Mouse (Mus musculus) layer of hippocampus, adult 8-10 months (tissue): ENCODE results near the gene Rab23. TPM values are rescaled to one million over a fixed set of nuclear protein-coding genes. Genes with fewer than 3 reads are reported as not detected.
"Not testable (repeated sequence)": the region's sequence is repeated elsewhere in the genome, so short reads cannot be mapped to it uniquely, and the experiment has no call there.

Source experiments
- DNase-seq, 2 experiments: peaks; one replicate each; pipeline ENCODE4 v3.0.0; 2022; ENCODE audit warnings: low spot score in 2 of 2
- total RNA-seq, 4 experiments: library from RNA; stranded (reverse); gene quantifications; 2 replicates each; pipeline ENCODE4 v1.2.4; 2022

Gene Rab23
- total RNA-seq, 4 experiments from 2014 or later: 28.1 to 35.6 (median 33.3) TPM

GRCm38 (mm10) chr1:33733044-33733443 is 13.4 kb downstream of the Rab23 start:
- DNase-seq: no peak

GRCm38 (mm10) chr1:33734001-33734685 is 14.5 kb downstream of the Rab23 start:
- no peak for DNase-seq

- DNase-seq: no peak
Measured at GRCm38 (mm10) chr1:33738281-33738680, 18.6 kb downstream of the Rab23 start.

GRCm38 (mm10) chr1:33738681-33739278 is 19.1 kb downstream of the Rab23 start:
- no peak for DNase-seq

GRCm38 (mm10) chr1:33739302-33739701 is 19.6 kb downstream of the Rab23 start:
- DNase-seq: peak; percentile 69 to 88

GRCm38 (mm10) chr1:33742903-33743302 is 23.2 kb downstream of the Rab23 start:
- DNase-seq: peak in 1 of 2 experiments; percentile 33

GRCm38 (mm10) chr1:33744815-33745214 is 25.1 kb downstream of the Rab23 start:
- not testable (repeated sequence) for DNase-seq

GRCm38 (mm10) chr1:33745901-33746300 is 26.2 kb downstream of the Rab23 start:
- no peak for DNase-seq

- no peak for DNase-seq
Measured at GRCm38 (mm10) chr1:33749109-33749508, 29.4 kb downstream of the Rab23 start.

- DNase-seq: not testable (repeated sequence)
Measured at GRCm38 (mm10) chr1:33749709-33750108, 30.0 kb downstream of the Rab23 start.

- DNase-seq: peak; percentile 38 to 55
Measured at GRCm38 (mm10) chr1:33751283-33751682, 31.6 kb downstream of the Rab23 start.

- DNase-seq: no peak
Measured at GRCm38 (mm10) chr1:33754089-33754488, 34.4 kb downstream of the Rab23 start.

- DNase-seq: no peak
Measured at GRCm38 (mm10) chr1:33754965-33755735, 35.5 kb downstream of the Rab23 start.

- DNase-seq: no peak
Measured at GRCm38 (mm10) chr1:33755799-33756198, 36.1 kb downstream of the Rab23 start.

- no peak for DNase-seq
Measured at GRCm38 (mm10) chr1:33756258-33757032, 36.8 kb downstream of the Rab23 start.

- DNase-seq: no peak
Measured at GRCm38 (mm10) chr1:33757033-33757413, 37.3 kb downstream of the Rab23 start.

GRCm38 (mm10) chr1:33757491-33758041 is 37.9 kb downstream of the Rab23 start, which contains the start of gene Bag2:
Gene Bag2, minus strand, starts transcription at chr1:33757795.
- peak in 1 of 2 experiments; percentile 36 for DNase-seq

- no peak for DNase-seq
Measured at GRCm38 (mm10) chr1:33758488-33758887, 38.8 kb downstream of the Rab23 start.

- DNase-seq: no peak
Measured at GRCm38 (mm10) chr1:33763826-33764225, 44.1 kb downstream of the Rab23 start.

- DNase-seq: no peak
Measured at GRCm38 (mm10) chr1:33765468-33766080, 45.9 kb downstream of the Rab23 start.
